Mouse (Mus musculus) heart, adult 18-20 months (tissue): ENCODE measurements at regions not wholly inside any gene's neighbourhood (a gene's known extent, or its start where the extent isn't known, plus 50 kb on each side); places are given as distances from the start of the nearest gene placed in this dataset.

ENCODE experiments used
- DNase-seq, 2 experiments: peaks; one replicate each; pipeline ENCODE4 v3.0.0; 2021 to 2022; ENCODE audit warnings: mixed read lengths in 1 of 2

DNA sequence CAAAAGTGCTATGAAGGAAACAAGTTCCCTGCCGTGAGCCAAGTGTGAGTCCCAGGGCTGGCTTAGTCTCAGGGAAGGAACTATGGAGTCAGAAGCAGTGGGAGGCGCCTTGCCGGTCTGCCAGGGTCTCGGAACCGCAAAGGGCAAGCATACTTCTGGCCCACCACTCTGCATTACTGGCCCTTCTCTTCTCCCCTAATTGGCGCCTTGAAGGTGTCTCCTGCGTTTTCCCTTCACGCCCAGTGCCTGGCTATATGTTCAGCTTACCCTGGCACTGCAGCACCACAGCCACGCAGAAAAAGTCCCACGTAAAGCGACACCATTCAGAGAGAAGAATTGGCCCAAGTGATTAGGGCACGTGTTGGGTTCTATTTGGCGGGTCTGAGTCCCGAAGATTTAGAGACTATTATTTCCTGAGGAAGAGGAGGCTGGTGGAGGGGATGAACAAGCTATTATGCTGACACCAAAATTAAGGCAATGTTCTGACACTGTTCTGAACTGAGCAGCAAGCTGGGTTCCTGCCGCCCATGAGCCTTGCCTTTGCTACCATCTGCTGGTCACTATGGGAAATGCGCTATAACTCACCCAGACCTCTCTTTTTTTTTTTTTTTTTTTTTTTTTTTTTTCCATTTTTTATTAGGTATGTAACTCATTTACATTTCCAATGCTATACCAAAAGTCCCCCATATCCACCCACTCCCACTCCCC is 288.5 kb upstream of the Jmjd1c start:
- DNase-seq, result peak; percentile 45 to 77

DNA sequence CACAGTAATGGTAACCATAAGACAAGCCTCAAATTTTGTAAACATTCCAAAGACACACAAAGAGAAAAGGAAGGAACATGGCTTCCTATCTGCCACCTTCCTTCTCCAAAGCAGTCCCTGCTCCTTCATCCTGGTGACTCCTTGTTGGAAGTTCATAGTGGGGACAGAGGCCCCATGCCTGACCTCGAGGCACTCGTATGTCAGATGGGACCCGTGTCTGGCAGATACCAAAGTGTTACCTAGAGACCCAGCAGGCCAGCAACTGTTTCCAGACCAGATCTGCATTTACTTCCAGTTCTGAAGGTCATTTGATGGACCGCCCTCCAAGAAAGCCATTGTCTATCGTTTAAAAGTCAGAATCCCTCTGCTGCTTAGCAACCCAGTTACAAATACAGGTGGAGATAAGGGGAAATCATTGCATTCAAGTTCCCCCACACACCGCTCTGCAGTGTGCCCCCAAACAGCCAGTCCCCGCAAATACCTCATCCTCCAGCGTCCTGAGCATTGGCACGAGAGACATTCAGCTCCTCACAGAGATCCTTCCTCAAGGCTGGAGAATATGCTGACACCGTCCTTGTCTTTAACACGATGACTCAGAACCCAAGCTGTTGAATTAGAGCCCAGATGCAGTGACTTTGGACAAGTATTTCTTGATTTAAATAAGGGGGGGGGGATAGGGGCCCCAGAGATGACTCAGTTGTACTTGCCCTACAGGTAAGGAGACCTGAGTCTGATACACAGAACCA is 283.2 kb upstream of the Jmjd1c start:
- no peak for DNase-seq

DNA sequence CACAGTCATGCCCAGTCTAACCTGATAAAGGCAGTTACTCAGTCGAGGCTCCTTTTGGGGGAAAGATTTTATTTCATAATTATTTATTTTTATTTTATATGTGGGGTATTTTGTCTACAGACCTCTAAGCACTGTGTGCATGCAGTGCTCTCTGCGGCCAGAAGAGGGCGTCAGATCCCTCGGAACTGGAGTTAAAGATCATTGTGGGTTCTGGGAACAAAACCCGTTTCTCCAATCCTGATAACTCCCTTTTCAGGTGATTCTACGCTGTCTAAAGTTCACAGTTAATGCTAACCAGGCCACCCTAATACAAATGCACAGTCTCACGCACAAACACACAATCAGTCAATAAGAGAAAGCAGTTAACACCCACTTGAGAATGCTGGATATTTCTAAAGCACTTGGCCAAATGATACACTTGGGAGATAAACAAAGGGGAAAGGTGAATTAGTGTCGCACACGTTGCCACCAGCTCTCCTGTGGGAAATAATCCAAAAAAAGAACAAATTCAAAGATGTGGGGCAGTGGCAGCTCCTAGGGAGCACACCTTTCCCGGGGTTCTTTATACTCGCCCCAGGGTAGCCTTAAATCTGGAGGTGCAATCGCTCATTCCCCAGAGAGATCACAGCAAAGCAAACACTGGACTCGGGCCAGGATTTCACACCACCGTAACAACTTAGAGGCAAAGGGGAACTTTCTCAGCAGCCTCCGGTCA is 281.9 kb upstream of the Jmjd1c start:
- peak in 1 of 2 experiments; percentile 15 for DNase-seq

DNA sequence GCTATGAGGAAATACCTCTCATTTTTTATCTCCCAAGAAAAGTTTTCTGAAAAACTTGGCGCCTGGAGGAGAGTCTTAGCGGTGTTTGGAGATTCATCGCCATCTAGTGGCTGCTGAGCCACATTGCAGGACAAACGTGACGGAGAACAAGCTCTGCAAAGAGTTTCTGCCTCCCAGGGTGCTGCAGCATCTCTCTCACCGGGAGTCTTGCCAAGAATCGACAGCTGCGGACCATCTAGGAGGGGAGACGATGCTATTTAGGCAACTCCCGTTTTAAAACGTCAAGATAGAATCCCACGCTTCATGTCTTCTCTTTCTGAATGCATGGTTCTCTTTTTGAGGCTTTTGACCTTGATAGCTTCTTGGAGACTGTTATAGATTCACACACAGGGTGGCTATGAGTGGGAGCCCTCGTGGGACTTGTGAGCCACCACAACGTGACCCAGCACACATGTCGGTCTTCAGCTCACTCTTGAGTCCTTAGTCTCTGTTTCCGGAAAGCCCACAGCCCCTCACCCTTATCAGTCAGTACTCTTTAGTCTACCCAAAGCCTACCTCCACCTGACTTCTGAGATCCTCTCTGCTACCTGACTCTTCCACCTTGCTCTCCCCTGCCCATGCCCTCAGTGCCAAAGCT is 281.2 kb upstream of the Jmjd1c start:
- DNase-seq, result peak; percentile 89 to 90

DNA sequence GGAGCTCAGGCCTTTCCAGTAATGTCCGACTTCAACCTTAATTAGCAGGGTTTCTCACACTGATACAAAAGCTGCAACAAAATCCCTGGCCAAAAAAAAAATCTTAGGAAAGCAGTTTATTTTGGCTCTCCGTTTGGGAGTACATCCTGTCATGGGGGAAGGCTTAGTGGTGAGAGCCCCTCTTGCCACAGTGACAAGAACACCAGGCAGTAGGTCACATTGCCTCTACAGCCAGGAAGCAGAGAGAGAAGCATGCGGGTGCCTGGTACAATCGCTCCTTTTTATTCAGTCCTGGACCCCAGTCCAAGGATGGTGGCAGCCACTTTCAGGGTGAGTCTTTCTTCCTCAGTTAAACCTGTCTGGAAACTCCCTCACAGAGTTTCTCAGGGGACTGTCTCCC is 280.0 kb upstream of the Jmjd1c start:
- DNase-seq, result peak; percentile 10 to 23

DNA sequence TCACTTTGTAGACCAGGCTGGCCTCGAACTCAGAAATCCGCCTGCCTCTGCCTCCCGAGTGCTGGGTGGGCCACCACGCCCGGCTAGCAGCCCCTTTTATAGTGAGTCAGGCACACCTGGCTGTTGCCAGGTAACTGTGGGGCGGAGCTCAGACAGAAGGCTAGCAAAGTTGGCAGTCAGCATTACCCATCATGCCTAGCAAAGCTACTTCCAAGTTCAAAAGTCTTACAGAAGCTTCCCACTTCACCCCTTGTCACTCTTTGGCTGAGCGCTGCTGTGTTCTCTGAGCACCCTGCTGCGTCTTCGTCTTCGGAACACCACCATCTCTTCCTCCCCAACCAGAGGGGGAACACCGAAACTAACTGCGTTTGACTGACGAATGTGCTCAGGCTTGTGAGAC is 279.1 kb upstream of the Jmjd1c start:
- no peak for DNase-seq

DNA sequence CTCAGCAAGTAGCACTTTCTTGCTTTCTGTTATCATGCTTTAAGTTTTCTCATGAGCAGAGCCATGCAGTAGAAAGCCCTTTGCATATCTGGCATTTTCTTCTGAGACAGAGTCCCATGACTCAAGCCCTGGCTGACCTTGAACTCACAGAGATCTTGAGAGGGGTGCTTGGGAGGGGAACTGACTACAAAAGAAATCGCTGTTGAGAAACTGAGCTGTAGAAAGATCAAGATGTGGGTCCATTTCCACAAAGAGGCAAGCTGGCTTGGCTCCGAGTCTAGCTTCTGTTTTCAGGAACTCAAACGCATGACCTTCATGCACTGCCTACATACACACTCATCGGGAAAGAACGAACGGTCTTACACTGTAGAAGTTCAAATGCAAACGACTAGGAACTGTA is 278.0 kb upstream of the Jmjd1c start:
- no peak for DNase-seq

DNA sequence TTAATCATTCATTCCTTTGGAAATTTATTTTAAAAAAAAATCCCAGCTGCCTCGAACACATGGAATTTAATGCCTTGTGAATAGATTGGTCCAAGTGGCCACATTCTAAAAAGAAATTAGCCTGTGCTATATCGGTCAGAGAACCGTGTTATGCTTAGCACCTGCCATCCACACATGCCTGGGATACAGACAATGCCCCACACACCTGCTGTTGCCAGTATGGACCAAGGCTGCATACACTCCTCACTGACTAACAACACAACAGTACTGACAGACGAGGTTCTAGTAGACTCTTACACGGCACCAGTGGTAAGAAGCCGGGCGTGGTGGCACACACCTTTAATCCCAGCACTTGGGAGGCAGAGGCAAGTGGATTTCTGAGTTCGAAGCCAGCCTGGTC is 276.4 kb upstream of the Jmjd1c start:
- no peak for DNase-seq

DNA sequence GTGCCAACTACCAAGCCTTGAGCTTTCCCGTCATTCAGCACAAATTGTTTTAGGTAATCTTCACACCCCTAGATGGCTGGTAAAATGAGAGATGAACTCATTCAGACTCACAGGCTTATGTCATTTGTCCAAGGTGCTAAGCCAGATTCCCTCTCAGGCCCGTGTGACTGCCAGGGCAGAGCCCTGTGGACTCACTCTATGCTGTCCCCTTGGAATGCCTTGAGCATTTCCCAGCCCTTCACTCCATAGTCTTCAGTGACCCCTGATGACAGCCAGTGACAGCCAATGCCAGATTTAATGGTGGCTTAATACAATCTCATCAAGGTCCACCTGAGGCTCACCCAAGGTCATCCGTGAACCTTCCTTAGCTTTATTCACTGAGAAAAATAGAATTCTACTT is 270.2 kb upstream of the Jmjd1c start:
- no peak for DNase-seq

DNA sequence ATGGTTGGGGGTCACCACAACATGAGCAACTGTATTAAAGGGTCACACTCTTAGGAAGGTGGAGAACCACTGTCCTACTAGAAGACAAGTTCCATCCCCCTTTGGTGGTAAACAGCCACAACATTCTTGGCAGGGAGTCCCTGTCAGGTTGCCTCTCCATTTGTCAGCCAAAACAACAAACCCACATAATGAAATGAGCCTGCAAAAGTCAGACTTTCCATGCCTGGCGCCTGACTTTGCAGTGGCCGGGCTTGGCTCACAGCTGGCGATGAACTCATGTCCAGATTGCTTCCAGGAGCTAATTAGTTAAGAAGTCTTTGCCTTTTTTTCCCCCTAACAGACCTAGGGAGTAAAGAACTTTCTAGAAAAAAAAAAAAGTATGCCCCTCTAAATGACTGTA is 269.6 kb upstream of the Jmjd1c start:
- DNase-seq, result no peak

DNA sequence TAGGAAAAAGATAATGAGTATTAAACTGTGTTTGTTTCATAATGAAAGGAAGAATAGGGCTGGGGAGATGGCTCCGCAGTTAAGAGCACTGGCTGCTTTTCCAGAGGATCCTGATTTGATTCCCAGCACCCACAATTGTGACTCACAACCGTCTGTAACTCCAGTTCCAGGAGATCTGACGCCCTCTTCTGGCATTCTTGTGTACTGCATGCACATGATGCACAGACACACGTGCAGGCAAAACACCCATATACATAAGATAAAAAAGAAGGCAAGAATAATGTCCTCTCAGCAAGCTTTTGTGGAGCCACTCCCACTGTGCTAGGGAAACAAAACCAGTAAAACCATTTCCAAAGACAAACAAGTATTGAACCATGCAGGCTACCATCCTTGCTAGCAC is 261.0 kb upstream of the Jmjd1c start:
- DNase-seq, result no peak

DNA sequence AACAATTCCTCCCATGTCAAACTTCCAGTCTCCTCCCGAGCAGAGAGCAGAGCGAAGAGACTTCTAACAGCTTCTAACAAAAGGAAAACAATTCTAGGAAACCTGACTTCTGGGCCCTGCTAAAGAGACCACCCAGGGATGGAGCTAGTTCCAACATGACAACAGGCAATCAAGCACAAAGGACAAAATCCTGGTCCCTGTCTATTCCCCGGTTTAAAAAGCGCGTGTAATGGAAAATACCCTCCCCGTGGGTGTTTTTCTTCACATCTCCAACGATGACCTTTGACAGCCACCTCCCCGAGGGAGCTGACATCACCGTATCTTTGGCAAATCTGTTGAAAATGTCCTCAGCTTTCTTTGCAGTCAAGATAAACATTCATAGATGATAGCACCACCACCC is 256.9 kb upstream of the Jmjd1c start:
- DNase-seq, result peak; percentile 34 to 46

DNA sequence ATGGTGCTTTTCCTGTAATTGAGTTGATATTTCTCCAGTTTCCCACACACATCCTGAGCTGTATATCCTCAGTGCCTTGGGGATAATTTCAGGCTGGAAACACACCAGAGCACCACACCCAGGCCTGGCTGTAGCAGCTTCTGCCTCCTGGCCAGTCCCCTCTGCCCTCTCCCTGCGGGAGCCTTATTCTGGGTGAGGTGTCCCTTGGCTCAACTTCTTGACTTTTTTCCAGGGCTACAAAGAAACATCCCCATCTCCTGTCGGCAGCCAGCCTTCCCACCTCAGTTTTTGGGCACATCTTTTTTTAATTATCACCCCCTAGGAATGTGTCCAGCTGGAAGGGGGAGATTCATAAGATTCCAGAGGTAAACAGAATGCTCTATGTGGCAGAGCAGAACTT is 252.7 kb upstream of the Jmjd1c start:
- DNase-seq, result peak; percentile 30 to 58

DNA sequence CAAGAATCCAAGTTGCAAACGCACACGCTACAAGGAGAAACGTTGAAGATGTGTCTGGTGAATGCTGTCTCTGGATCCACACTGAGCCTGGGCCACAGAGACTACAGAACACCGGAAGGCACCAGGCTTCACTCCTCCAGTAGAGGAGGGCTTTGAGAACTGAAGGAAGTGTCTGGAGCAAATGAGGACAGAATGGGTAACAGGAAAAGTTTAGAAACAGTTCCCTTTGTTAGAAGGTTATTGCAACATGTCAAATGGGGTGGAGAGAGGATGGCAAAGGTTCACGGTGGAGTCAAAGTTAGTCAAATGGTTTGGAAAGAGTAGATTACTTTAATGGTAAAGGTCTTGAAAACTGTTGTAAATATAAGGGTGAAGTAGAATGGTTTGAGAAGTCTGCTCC is 247.1 kb upstream of the Jmjd1c start:
- no peak for DNase-seq

DNA sequence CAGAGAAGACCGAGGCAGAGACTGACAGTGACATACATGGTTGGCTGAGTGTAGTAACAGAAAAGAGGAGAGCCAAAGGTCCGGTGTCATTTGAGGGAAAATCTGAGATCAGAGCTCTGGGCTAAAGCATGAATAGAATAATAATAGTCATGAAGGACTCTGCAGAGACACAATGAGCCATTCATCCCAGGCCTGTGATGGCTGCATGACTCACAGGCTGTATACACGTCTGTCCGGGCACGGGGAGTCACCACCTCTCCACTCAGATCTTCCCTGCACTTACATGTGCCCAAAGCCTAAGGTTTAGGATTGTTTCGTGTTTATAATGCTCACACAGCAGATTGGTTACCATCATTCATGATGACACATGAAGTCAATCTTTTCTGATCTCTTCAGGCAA is 246.2 kb upstream of the Jmjd1c start:
- no peak for DNase-seq

DNA sequence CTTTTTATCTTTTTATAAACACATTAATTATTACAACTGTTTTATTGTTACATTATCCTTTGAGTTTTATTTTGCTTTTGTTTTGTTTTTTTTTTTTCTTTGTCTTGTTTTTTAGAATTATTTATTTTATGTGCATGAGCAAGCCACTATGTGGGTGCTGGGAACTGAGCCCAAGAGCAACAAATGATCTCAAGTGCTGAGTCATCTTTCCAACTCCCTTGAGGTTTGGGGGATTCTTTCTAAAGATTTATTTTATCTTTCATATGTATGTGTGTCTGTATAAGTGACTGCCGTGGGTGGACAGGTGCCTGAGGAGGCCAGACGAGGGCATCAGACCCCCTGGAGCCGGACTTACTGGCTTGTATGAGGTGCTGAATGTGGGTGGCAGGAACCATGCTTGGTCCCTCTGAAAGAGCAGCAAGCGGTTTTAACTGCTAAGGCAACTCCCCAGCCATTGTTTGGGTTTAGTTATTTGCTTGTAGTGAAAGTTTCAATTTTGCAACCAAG is 244.9 kb upstream of the Jmjd1c start:
- DNase-seq, result no peak

DNA sequence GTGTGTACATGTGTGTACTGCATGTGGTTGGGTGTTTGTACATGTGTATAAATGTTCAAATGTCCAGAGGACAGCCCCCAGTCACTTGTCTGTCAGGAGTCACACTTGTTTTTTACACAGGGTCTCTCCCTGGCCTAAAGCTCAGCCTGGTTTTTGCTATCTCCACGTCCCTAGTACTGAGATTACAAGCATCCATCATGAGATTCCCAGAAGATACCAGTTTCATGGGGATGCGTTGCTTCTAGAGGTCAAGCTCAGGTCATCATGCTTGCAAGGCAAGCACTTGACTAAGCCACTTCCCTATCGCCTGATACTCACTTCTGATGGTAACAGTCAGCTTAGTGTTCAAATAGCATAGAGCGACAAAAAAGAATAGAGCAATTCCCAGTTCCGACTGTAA is 244.1 kb upstream of the Jmjd1c start:
- no peak for DNase-seq

DNA sequence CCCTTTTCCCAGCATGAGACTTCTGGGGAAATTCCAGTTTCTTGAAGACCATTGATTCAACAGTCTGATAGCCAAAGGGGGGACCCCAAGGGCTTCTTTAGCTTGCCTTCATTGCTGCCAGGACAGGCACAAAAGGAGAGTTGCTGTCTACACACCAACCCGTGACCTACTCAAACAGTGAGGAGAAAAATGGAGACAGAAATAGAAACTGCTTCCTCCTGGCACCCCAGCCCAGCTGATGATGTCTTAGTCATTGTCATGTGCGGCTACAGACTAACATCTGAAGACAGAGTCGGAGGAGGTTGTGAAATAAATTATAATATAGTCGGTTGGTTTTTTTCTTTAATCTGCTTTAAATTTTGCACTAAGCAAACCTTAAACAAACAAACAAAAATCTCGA is 243.2 kb upstream of the Jmjd1c start:
- peak; percentile 42 to 47 for DNase-seq

DNA sequence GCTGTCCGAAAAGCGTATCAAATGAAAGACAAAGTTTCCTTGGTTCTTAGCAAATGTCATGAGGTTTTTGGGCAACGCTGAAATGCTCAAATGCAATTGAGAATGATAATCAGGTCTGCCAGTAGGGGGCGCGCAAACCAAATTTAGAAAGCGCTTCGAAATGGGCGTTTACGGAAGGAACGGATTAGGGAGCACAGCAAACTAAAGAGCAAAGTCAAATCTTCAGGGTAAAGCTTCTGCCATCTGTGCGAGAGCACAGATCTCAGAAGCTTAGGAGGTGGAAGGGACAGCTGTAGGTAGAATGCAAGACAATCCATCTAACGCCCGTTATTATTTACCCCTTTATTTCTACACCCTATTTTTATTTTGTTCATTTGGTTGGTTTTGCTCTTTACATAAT is 242.7 kb upstream of the Jmjd1c start:
- peak; percentile 87 to 95 for DNase-seq

DNA sequence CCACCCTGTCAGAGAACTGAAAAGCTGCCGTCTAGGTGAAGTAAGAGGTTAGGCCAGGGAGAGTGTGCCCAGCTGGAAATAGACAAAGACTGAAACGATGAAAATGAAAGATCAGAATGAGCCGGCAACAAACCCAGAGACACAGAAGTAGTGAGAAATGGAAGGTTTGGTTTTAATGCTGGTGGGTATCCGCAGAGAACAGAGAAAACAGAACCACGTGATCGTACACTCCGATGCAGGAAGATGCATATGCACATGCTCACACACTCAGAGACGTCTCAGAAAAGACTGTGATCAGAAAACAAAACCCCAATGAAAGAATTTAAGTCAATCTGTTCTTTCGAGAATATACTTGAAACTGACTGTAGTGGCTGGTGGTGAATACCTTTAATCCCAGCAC is 241.0 kb upstream of the Jmjd1c start:
- no peak for DNase-seq

DNA sequence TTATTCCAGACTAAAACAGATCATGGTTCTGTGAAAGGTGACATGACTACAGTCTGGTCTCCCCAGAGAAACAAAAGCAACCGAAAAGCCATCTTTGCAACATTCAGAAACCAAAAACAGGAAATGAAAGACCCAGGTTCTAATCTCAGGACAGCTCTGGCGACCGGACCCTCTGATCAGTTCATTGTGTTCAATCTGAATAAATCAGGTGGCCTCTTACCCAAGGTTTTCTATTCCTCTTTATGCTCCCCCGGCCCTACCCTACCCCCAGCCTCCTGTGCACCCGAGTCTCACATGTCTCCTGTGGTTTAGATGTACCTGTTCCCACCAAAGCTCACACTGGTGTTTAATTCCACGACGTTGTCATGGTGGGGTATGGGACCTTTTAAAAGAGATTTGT is 238.6 kb upstream of the Jmjd1c start:
- DNase-seq, result no peak

DNA sequence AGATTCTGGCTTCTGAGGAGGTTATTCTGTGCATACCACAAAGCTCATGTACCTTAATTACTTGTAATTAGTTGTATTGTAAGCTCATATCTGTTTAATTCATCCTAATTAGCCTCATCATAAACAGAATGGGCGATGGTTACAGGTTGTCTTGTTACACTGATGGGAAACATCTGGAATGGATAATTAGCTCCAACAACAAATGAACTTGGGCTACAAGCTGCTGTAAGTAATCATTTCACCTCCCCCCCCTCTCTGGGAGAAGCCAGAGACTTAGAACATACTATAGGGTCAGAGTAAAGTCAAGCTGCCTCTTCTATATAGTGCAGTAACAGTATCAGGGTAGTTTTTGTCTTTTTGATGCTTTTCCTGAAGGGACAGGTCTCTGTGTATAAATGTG is 234.5 kb upstream of the Jmjd1c start:
- no peak for DNase-seq
